Mouse (Mus musculus) lung, postnatal 36 days (tissue): ENCODE results near the gene Zfp598.
"Not testable (repeated sequence)": the region's sequence is repeated elsewhere in the genome, so short reads cannot be mapped to it uniquely, and the experiment has no call there.

ENCODE experiments used
- DNase-seq: peaks from one replicate; pipeline ENCODE4 v3.0.0; 2022; ENCODE audit warnings: mixed read lengths

Gene Zfp598

DNA sequence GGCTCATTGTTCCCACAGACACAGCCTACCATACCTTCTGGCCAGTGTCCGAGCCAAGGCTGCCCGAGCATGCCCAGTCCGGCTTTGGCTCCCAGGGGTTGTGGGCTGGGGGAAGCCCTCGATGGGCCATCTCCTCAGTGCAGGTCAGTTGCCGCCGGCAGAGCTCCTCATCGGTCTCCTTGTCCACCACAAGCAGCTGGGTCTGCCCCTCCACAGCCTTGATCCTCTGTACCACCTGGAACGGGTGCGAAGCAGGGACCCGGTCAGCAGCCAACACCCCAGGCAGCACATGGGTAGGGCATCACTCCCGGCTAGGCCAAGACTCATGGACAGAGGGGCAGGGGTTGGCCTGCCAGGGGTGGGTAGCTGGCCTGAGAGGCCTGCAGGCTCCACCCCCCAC lies 22.0 kb upstream of the Zfp598 start:
- no peak for DNase-seq

DNA sequence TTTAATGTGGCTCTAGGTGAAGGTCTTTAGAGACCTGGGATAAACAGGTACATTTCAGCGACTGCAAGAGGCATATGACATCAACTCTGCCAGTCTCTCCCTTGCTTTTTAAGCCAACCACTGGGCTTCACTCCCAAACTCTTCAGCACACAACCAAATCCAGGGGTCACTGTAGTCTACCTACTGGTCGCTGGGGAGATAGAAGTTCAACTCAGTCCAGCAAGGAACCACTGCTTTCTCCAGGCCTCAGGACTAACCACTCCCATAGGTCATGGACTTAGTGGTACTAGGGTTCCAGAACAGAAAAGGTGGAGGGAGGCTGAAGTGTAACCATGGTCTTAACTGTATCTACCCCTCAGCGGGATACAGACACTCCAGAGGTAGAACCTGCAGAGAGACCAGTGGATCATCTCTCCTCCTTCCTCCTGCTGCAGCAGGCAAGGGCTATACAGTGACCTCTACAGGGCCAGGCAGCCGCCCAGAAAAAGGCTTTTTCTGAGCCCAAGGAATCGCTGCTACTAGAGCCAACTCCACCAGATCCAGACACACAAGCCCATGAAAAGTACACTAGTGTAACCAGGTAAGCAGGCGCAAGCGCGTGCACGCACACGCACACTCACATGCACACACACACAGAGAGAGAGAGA lies 20.6 kb upstream of the Zfp598 start:
- DNase-seq, result no peak

DNA sequence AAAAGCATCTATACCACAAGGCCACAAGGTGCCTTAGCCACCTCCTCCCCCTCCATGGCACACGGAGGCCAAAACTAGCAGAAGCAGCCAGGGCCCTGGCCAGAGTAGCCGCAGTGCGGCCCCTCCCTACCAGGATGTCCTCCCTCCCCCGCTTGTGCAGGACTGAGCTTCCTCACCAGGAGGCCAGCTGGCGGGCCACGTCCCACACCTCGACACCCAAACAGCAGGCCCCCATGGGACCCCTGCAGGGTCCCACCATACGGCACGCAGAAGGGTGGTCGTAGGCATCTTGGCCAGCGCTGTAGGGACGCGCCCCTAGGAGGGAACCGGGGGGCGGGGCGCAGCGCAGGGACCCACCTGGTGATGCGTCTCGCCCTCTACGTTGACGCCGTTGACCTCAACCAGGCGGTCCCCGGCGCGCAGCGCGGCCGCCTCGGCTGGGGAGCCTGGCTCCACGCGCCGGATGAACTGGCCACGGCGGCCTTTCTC lies 19.9 kb upstream of the Zfp598 start:
- peak; percentile 78 for DNase-seq

DNA sequence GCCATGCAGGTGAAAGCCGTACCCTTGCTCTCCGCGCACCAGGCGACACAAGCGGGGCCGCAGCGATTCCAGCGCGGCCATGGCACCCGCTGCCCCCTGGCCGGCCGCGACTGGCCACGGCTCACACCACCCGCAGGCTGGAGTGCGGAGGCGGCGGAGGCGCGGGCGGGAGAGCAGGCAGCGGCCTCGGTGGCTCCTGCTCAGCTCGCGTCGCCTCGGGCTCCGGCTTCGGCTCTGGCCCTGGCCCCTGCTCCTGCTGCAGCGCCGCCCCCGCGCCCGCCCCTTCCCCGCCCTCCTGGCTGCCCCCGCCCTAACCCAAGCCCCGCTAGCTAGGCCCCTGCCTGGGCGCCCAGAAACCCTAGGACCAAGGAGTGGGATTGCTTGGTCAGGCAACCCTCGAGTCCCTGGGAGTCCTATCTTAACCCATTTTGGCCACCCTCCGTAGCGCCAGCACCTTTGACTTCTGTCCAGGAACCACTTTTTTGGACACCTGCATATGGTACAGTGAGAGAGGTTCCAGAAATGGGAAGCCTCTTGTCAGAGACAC lies 19.3 kb upstream of the Zfp598 start, which contains the start of gene Slc9a3r2:
TSS of gene Slc9a3r2 (minus strand) at position 258 of the 547 bp plus-strand sequence.
- peak; percentile 64 for DNase-seq

DNA sequence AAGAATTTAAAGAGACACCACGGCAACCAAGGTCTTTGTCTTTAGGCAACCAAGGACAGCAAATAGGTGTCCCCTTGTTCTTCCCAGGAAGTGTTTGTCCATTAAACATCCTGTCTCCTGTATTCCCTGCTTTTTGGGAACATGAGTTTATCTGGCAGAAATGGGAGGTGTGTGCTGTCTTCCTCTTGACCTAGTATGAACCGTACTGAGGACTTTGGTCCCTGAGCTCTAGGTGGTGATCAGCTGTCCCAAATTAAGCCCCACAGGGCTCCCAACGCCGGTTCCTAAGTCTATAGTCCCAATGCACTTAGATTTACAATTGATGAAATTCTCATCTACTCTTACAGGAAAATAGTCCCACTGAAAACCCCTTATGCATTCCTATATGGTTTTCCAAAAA lies 18.7 kb upstream of the Zfp598 start:
- DNase-seq, result no peak

DNA sequence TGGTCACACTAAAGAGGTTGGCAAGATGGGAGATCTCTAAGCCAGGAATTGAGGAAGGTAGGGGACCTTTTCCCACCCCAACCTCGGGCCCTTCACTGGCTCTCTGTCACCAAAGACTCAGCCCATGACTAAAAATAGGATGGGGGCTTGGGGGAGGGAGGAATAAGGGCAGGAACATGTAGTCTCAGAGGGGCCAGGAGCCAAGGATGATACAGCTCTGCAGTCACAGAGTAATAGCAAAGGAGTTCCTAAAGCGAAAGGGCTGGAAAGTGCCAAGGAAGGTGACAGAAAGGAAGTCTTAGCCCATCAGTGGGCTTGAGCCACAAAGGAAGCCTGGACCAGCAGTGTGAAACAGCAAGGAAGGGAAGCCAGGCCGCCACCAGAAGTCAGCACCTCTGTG lies 17.7 kb upstream of the Zfp598 start:
- DNase-seq, result no peak

DNA sequence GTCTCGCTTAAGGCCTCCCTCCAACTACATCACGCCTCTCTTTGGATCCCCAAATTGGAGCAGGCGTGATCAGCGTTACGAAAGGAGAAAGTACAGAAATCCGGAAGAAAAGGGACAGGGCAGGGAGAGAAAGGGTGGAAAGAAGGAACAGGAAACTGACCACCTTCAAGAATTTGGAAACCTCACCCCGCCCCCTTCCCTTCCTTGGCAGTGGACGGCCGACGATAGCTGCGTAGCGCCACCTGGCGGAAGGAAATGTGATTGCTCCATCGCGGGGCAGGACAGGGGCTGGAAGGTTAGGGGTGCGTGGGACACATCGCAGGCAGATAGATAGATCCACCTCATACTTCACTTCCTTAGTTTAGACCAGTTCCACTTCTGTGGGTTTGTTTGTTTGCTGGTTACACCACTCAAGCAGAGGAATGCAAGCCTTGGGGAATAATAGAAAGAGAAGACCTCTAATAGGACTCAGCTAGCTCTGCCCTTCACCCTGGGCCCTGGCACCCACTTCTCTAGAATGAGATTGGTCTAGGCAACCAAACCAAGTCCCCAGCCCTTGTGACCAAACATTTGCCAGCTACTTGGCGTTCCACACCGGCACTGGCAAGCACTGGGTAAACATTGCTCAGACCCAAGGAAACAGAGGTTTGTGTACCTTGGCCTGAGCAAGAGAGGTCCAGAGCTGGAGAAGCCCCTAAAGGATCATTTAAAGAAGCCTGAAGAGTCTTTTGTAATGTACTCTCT lies 15.3 kb upstream of the Zfp598 start:
- peak; percentile 94 for DNase-seq

DNA sequence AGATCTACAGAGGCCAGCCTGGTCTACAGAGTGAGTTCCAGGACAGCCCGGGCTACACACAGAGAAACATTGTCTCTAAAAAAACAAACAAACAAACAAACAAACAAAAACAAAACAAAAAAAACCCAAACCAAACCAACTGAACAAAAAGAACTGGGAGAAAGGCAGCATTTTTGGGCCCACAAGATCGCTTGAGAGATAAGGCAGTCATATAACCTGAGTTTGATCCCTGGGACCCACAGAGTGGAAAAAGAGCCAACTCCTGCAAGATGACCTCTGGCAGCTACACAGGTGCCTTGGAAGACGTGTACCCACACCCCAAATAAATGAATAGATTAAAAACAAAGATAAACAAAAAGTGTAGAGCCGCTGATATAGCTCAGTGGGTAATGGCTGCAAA lies 14.5 kb upstream of the Zfp598 start:
- DNase-seq, result no peak

DNA sequence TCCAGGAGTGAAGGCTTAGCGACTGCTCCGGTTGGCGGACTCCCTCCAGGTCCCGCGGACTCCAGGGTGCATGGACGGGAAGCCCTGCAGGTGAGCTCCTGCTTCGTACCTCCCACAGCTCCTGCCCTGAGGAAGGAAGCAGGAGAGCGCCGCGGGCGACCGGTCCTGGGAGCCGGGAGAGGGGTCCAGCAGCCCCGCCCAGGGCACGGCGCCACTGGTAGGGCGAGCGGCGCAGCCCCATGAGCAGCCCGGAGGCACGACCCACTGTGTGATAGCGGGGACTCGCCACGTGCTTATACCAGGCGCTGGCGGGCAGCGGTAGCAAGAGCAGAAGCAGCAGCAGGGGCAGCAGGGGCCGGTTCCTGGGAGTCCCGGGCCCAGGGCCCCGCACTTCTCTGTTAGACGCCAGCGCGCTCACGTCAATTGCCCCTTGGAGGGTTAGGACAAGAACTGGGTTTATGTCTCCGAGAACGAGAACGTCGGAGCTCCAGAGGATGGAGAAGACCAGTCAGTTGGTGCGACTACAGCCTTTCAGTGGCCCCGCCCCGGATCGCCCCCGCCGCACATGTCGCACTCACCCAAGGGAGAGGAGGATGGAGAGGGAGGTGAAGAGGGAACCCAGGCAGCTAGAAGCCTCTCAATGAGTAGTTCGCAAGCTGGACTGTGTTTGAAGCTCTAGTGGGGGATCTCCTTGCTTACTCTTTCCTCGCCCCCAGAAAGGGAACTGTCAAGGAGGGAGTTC lies 11.3 kb upstream of the Zfp598 start, which contains the start of gene Npw:
TSS of gene Npw (minus strand) at position 441 of the 742 bp plus-strand sequence.
- peak; percentile 53 for DNase-seq

DNA sequence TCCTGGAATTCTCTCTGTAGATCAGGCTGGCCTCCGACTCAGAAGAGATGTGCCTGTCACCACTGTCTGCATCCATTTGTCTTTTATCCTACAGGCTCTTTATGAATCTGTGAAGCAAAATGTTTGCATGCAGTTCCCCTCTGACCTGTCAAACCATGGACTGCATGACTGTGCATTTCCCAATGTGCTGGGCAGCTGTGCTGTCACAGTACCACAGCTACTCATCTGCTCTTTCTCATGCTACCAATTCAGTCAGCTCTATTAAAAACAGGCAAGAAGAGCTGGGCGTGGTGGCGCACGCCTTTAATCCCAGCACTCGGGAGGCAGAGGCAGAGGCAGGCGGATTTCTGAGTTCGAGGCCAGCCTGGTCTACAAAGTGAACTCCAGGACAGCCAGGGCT lies 2.5 kb upstream of the Zfp598 start:
- not testable (repeated sequence) for DNase-seq

DNA sequence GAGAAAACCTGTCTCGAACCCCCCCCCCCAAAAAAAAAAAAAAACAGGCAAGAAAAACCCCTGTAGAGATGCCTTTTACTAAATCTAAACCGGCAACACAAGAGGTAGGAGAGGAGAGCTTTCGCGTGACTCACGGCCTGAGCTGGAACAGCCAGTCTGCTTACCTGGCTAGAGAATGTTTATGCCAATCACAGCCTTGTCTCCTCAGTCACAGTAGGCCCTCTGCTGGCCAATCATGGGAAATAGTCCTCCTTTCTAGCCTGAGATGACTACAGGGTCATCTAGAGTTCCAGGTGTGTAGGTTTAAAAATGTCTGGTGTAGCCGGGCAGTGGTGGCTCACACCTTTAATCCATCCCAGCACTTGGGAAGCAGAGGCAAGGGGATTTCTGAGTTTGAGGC lies 2.1 kb upstream of the Zfp598 start:
- peak; percentile 91 for DNase-seq

DNA sequence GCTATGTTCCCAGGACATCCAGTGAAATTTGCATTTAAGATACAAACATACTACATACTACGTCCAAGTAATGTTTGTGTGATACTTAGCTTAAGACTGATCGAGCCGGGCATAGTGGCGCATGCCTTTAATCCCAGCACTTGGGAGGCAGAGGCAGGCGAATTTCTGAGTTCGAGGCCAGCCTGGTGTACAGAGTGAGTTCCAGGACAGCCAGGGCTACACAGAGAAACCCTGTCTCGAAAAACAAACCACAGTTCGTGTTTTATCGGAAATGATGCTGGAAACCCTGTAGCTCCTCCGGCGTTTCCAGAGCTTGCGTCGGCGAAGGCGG lies 308 bp upstream of the Zfp598 start:
- not testable (repeated sequence) for DNase-seq

DNA sequence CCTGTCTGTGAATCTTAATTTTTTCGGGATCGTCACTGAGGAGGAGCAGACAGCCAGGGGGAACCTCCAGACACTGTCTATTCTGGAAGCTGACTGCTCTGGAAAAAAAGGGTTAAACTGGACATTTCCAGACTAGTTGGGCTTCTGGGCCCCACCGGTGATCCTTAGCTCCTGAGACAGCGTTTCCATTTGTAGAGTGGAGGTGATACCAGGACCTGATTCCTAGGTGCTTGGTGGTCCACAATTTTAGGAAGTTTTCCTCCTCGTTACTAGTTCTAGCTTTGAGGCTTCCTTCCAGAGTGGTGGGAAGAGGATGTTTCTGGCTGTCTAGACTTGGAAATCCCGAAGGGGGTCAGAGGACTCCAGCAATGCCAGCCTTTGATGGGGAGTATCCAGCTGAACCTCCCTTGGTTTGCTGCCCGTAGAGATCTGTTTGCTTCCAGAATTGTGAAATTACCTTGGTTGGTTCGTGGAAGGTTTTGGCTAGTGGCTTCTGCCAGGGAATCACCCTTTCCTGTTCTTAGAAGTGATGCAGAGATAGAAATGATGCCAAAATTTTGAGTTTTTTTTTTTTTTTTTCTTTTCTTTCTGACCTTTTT lies 858 bp downstream of the Zfp598 start:
- DNase-seq, result no peak

DNA sequence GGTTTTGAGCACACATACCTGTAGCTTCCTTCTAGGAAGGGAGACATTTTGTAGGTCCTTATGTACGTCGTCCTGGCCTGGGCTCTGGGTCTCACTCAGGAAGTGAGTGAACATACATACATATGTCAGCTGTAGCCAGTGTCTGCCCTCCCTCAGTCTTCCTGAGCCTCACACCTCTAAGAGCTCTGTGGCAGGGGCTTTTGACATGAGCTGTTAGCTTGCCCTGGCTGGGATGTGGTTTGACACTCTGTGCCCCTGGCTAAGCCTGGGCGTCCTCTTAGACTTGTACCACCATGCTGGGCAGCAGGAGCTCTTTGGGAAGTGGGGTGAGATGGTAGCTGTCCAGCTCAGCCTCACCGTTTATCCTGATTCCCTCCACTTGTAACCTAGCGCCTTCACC lies 1.9 kb downstream of the Zfp598 start:
- no peak for DNase-seq

DNA sequence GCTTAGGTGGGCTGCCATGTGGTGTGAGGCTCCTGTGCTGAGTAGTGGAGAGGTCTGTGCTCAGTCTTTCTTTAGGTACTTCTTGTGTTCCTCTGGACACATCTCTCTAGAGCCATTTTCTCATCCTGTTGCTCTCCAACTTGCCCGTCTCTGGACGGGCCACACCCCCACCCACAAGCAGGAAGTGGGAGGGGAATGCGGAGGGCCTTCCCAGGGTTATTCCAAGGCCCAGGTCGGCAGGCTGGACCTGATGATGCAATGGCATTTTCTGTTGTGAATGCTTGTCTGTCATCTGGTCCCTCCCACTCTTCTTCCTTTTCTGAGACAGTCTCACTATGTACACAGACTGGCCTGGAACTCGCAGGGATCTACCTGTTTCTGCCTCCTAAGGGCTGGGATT lies 2.7 kb downstream of the Zfp598 start:
- DNase-seq, result peak; percentile 88

DNA sequence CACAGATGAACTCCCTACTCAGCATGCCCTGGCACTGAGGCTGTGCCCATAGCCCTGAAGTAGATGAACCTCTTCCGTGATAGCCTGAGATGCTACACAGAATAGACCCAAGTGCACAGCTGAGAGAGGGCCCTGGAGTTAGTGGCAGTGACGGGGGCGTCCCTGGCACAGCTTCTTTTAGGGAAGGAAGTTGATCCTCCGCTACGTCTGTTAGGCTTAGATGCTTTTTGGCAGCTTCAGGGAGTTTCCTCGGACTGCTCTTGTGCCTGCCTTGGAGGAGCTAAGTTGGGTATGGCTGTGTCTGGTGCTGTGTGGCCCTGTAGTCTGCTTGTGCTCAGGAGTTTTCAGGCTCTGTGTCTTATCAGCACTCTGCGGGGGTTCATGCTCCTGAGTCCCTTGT lies 4.8 kb downstream of the Zfp598 start:
- DNase-seq, result no peak

DNA sequence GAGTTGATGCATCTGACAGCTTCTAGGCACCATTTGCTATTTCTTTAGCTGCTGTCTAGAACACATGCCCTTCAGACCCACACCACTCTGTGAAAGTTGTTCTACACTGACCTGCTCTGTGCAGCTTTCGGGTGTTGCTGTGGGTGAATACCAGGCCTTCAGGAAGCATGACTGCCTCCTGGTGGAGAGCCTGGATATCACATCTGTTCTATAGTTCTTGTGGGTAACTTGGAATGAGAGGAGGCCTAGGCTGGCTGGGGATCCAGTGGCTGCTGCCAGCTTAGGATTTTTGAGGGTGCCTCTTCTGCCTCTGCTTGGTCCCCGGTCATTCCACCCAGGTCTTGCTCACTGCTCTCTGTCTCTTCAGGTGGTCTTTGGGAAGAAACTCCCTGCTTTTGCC lies 6.7 kb downstream of the Zfp598 start:
- DNase-seq, result peak; percentile 90

DNA sequence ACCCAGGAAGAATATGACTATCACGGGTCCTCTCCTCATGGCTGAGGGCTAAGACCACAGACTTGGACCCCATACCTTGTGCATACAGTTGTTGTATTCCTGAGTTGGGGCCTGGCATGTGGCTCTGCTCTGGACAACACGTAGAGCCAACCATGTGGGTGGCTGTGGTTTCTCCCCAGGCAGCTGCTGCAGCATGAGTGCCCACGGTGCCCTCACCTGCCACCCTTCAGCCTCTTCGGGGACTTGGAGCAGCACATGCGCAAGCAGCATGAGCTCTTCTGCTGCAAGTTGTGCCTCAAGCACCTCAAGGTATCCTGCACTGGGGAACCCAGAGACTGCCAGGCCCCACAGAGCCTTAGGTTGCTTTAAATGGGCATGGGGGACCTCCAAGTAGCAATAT lies 7.4 kb downstream of the Zfp598 start:
- DNase-seq, result no peak

DNA sequence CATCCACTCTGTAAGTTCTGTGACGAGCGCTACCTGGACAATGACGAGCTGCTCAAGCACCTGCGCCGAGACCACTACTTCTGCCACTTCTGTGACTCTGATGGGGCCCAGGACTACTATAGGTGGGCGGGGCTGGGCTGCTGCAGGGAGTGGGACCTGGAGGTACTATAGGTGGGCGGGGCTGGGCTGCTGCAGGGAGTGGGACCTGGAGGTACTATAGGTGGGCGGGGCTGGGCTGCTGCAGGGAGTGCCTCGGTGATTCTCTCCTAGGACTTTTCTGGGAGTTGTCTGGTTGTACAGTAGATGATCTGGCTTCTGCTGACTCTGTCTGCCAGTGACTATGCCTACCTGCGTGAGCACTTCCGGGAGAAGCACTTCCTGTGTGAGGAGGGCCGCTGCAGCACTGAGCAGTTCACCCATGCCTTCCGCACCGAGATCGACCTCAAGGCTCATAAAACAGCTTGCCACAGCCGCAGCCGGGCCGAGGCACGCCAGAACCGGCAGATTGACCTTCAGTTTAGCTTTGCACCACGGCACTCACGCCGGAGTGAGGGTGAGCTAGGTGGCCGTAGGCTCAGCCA lies 8.1 kb downstream of the Zfp598 start:
- DNase-seq, result no peak

DNA sequence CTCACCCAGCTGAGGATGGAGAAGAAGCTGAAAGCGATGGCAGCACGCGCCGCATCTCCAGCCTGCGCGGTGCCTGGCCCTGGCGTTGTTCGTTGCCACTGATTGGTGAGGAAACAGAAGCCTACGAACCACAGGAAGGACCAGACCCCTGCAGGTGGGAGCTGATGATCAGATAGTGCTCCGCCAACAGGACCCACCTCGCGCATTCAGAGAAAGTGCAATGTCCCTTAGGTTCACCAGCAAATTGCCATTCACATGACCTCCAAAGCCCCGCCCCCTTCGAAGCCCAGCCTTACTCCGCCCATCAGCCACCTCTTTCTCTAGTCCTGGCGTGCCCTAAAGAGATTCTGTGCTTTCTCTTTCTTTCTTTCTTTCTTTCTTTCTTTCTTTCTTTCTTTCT lies 17.0 kb downstream of the Zfp598 start:
- peak; percentile 73 for DNase-seq

DNA sequence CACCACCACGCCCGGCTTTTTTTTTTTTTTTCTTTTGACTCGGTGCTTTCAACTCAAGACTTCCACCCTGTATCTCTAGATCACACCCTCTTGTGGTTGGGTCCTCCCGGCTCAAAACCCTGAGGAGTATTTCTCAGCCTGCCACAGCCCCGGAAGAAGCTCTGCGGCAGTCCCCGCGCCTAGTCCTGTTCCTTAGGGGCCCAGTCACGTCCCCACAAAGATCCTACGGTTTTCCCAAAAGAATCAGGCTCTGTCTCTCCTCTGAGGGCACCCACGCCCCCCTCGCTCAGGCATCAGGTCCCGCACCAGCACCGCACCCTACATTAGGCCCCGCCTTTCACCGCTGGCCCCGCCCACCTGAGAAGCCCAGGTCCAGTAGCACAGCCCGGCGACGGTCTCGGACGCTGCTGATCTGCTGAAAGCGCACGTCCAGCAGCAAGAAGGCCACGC lies 17.7 kb downstream of the Zfp598 start:
- peak; percentile 84 for DNase-seq

DNA sequence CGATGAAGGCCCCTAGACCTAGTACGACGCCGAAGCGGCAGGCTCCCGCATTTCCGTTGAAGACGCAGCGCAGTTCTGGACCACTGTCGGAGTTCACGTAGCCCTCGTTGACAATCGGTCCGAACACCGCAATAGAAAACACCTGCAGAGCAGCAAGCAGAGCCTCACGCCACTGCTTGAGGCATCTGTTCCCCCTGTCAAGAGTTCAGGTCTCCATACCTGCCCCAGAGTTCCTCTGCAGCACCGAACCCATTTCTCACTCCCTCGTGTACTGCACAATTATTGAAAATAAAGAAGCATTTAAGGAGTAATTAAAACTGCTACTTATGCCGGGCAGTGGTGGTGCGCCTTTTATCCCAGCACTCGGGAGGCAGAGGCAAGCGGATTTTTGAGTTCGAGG lies 18.1 kb downstream of the Zfp598 start:
- DNase-seq, result no peak
